Mouse (Mus musculus): ENCODE results near the gene Gpx4. TPM values are rescaled to one million over a fixed set of nuclear protein-coding genes. Genes with fewer than 3 reads are reported as not detected.

Gene Gpx4
- polyA plus RNA-seq (2012; ENCODE audit: low replicate concordance), result 298 and 797 TPM in 2 replicates

GRCm38 (mm10) chr10:80047041-80047565 lies at the start of gene Gpx4:
TSS of gene Gpx4 (plus strand) at chr10:80047166.

GRCm38 (mm10) chr10:80016511-80016910 lies 30.5 kb upstream of the Gpx4 start, which contains the start of gene Arhgap45:
TSS of gene Arhgap45 (plus strand) at chr10:80016653.

GRCm38 (mm10) chr10:80039559-80039979 lies 7.4 kb upstream of the Gpx4 start, which contains the start of gene Polr2e:
TSS of gene Polr2e (minus strand) at chr10:80039795.

GRCm38 (mm10) chr10:80105460-80105859 lies 58.5 kb downstream of the Gpx4 start, which contains the start of gene Sbno2:
TSS of gene Sbno2 (minus strand) at chr10:80105571.

Other genes starting within 250 kb of the Gpx4 start
- gene Misp, start 226.2 kb upstream of the Gpx4 start, polyA plus RNA-seq (2012; ENCODE audit: low replicate concordance), result 0.25 and 0.27 TPM in 2 replicates
- 339 and 505 TPM in 2 replicates for gene Ptbp1, start 192.7 kb upstream of the Gpx4 start, polyA plus RNA-seq (2012; ENCODE audit: low replicate concordance)
- gene Prtn3, start 172.7 kb upstream of the Gpx4 start, polyA plus RNA-seq (2012; ENCODE audit: low replicate concordance), result 14.3 and 43.0 TPM in 2 replicates
- 0.57 and 2.3 TPM in 2 replicates for gene Plppr3, start 172.5 kb upstream of the Gpx4 start, polyA plus RNA-seq (2012; ENCODE audit: low replicate concordance)
- 11.5 and 13.6 TPM in 2 replicates for gene Elane, start 160.9 kb upstream of the Gpx4 start, polyA plus RNA-seq (2012; ENCODE audit: low replicate concordance)
- not detected in 2 replicates for gene Cfd, start 156.3 kb upstream of the Gpx4 start, polyA plus RNA-seq (2012; ENCODE audit: low replicate concordance)
- 45.3 and 64.9 TPM in 2 replicates for gene Med16, start 138.2 kb upstream of the Gpx4 start, polyA plus RNA-seq (2012; ENCODE audit: low replicate concordance)
- 0.88 TPM in 1 of 2 replicates, not detected in the other for gene Gm26602, start 136.3 kb upstream of the Gpx4 start, polyA plus RNA-seq (2012; ENCODE audit: low replicate concordance)
- 1.2 and 3.0 TPM in 2 replicates for gene Kiss1r, start 130.2 kb upstream of the Gpx4 start, polyA plus RNA-seq (2012; ENCODE audit: low replicate concordance)
- 194 and 217 TPM in 2 replicates for gene R3hdm4, start 126.0 kb upstream of the Gpx4 start, polyA plus RNA-seq (2012; ENCODE audit: low replicate concordance)
- gene Arid3a, start 120.1 kb upstream of the Gpx4 start, polyA plus RNA-seq (2012; ENCODE audit: low replicate concordance), result 90.3 and 327 TPM in 2 replicates
- 29.7 and 32.3 TPM in 2 replicates for gene Wdr18, start 87.0 kb upstream of the Gpx4 start, polyA plus RNA-seq (2012; ENCODE audit: low replicate concordance)
- 0.17 and 0.43 TPM in 2 replicates for gene Grin3b, start 76.5 kb upstream of the Gpx4 start, polyA plus RNA-seq (2012; ENCODE audit: low replicate concordance)
- gene Tmem259, start 62.8 kb upstream of the Gpx4 start, polyA plus RNA-seq (2012; ENCODE audit: low replicate concordance), result 311 and 927 TPM in 2 replicates
- gene Cnn2, start 58.6 kb upstream of the Gpx4 start, polyA plus RNA-seq (2012; ENCODE audit: low replicate concordance), result 876 and 1,258 TPM in 2 replicates
- 42.0 and 76.1 TPM in 2 replicates for gene Abca7, start 50.7 kb upstream of the Gpx4 start, polyA plus RNA-seq (2012; ENCODE audit: low replicate concordance)
- gene Arhgap45, start 30.5 kb upstream of the Gpx4 start, polyA plus RNA-seq (2012; ENCODE audit: low replicate concordance), result 660 and 1,623 TPM in 2 replicates
- 68.4 and 166 TPM in 2 replicates for gene Polr2e, start 7.4 kb upstream of the Gpx4 start, polyA plus RNA-seq (2012; ENCODE audit: low replicate concordance)
- gene Sbno2, start 58.4 kb downstream of the Gpx4 start, polyA plus RNA-seq (2012; ENCODE audit: low replicate concordance), result 99.1 and 152 TPM in 2 replicates
- 99.1 and 132 TPM in 2 replicates for gene Stk11, start 68.6 kb downstream of the Gpx4 start, polyA plus RNA-seq (2012; ENCODE audit: low replicate concordance)
- gene Atp5d, start 91.5 kb downstream of the Gpx4 start, polyA plus RNA-seq (2012; ENCODE audit: low replicate concordance), result 650 and 864 TPM in 2 replicates
- gene Cbarp, start 93.7 kb downstream of the Gpx4 start, polyA plus RNA-seq (2012; ENCODE audit: low replicate concordance), result 25.3 and 46.2 TPM in 2 replicates
- 365 and 523 TPM in 2 replicates for gene Midn, start 101.1 kb downstream of the Gpx4 start, polyA plus RNA-seq (2012; ENCODE audit: low replicate concordance)
- gene Cirbp, start 118.8 kb downstream of the Gpx4 start, polyA plus RNA-seq (2012; ENCODE audit: low replicate concordance), result 157 and 188 TPM in 2 replicates
- gene 1600002K03Rik, start 125.8 kb downstream of the Gpx4 start, polyA plus RNA-seq (2012; ENCODE audit: low replicate concordance), result 6.8 and 15.3 TPM in 2 replicates
- gene Efna2, start 132.3 kb downstream of the Gpx4 start, polyA plus RNA-seq (2012; ENCODE audit: low replicate concordance), result 1.4 and 2.8 TPM in 2 replicates
- 36.6 and 116 TPM in 2 replicates for gene Mum1, start 179.3 kb downstream of the Gpx4 start, polyA plus RNA-seq (2012; ENCODE audit: low replicate concordance)
- gene Ndufs7, start 202.0 kb downstream of the Gpx4 start, polyA plus RNA-seq (2012; ENCODE audit: low replicate concordance), result 141 and 175 TPM in 2 replicates
- gene Gamt, start 213.8 kb downstream of the Gpx4 start, polyA plus RNA-seq (2012; ENCODE audit: low replicate concordance), result 1.6 and 3.6 TPM in 2 replicates
- 294 and 420 TPM in 2 replicates for gene Dazap1, start 214.3 kb downstream of the Gpx4 start, polyA plus RNA-seq (2012; ENCODE audit: low replicate concordance)
- gene Rps15, start 245.3 kb downstream of the Gpx4 start, polyA plus RNA-seq (2012; ENCODE audit: low replicate concordance), result 1,574 and 8,825 TPM in 2 replicates
- gene Apc2, start 248.8 kb downstream of the Gpx4 start, polyA plus RNA-seq (2012; ENCODE audit: low replicate concordance), result 0.78 and 1.1 TPM in 2 replicates